Mouse (Mus musculus) urinary bladder, postnatal 0 days (tissue): ENCODE results near the gene Psg18. TPM values are rescaled to one million over a fixed set of nuclear protein-coding genes. Genes with fewer than 3 reads are reported as not detected.

Experiments used
- polyA plus RNA-seq: library from polyadenylated mRNA; unstranded; fragments of >200 nt; fragmentation: Nextera tagmentation; extraction: Ambion mirVana; gene quantifications from 2 replicates; pipeline ENCODE4 v1.2.1, GENCODE M21; 2015

Psg18 gene
- polyA plus RNA-seq = not detected in 2 replicates

GRCm38 (mm10) chr7:18354909-18355308, at the start of gene Psg18:
TSS of gene Psg18 (minus strand) at chr7:18355009.

Other genes starting within 250 kb of the Psg18 start
- not detected in 2 replicates for gene Igfl3, start 178.5 kb downstream of the Psg18 start, polyA plus RNA-seq
- not detected in 2 replicates for gene Mill1, start 109.7 kb downstream of the Psg18 start, polyA plus RNA-seq
- gene Psg28, start 77.0 kb upstream of the Psg18 start, polyA plus RNA-seq = not detected in 2 replicates
- gene Psg26, start 129.2 kb upstream of the Psg18 start, polyA plus RNA-seq = not detected in 2 replicates
- gene Psg25, start 177.3 kb upstream of the Psg18 start, polyA plus RNA-seq = not detected in 2 replicates
- gene Psg27, start 212.3 kb upstream of the Psg18 start, polyA plus RNA-seq = not detected in 2 replicates